Mouse (Mus musculus): ENCODE data around the gene Gm45799.

- TF ChIP-seq POLR2A (IDR thresholded peaks at IDR 0.05; ENCODE audit: low read depth, low read length) (no peak), CTCF (IDR thresholded peaks at IDR 0.05; ENCODE audit: extremely low read depth, insufficient read length, insufficient replicate concordance, low read depth, low read length) (no peak)
These were observed 81.6 kb downstream of the Gm45799 start for GRCm38 (mm10) chr7:105721916-105722315.

Data from small intestine, adult 2 months (tissue).